Mouse (Mus musculus) embryonic facial prominence, embryonic 10.5 days (tissue): ENCODE data around the gene Hist2h2ac. TPM values are rescaled to one million over a fixed set of nuclear protein-coding genes. Genes with fewer than 3 reads are reported as not detected.
"Not testable (repeated sequence)": the region's sequence is repeated elsewhere in the genome, so short reads cannot be mapped to it uniquely, and the experiment has no call there.

Experiments
- DNase-seq: peaks from one replicate; pipeline ENCODE4 v3.0.0-alpha.2; 2017; ENCODE audit warnings: low spot score
- H3K27ac ChIP-seq: fragments of 300-500 bp; sonication (generic); replicated peaks from 2 replicates; pipeline ENCODE4 v1.5.1; 2016; ENCODE audit warnings: mild to moderate bottlenecking
- H3K27me3 ChIP-seq: fragments of 300-500 bp; sonication (generic); replicated peaks from 2 replicates; pipeline ENCODE4 v1.6.1; 2016; ENCODE audit warnings: low read depth, mild to moderate bottlenecking; ENCODE audit not compliant: poor library complexity, severe bottlenecking
- H3K36me3 ChIP-seq: fragments of 300-500 bp; sonication (generic); replicated peaks from 2 replicates; pipeline ENCODE4 v1.6.1; 2016; ENCODE audit warnings: mild to moderate bottlenecking, moderate library complexity
- H3K4me1 ChIP-seq: fragments of 300-500 bp; sonication (generic); 2 replicates; pipeline ENCODE4 v1.6.1; 2016
- H3K4me3 ChIP-seq: fragments of 300-500 bp; sonication (generic); 2 replicates; pipeline ENCODE4 v1.5.1; 2016; ENCODE audit warnings: mild to moderate bottlenecking, moderate library complexity
- H3K9me3 ChIP-seq: fragments of 300-500 bp; sonication (generic); 2 replicates; pipeline ENCODE4 v1.6.1; 2016; ENCODE audit warnings: mild to moderate bottlenecking
- WGBS: fragments of 180-500 bp; shearing (Covaris S2); methylation state at CpG from one replicate; pipeline ENCODE4 v1.1.7; 2016; 5-methylcytosine and 5-hydroxymethylcytosine counted together
- polyA plus RNA-seq: library from polyadenylated mRNA; unstranded; fragments of >200 nt; fragmentation: Nextera tagmentation; extraction: Ambion mirVana; gene quantifications from 2 replicates; pipeline ENCODE4 v1.2.1, GENCODE M21; 2016

Gene Hist2h2ac
- polyA plus RNA-seq, 1 experiment from 2014 or later: 11.7 TPM

DNA sequence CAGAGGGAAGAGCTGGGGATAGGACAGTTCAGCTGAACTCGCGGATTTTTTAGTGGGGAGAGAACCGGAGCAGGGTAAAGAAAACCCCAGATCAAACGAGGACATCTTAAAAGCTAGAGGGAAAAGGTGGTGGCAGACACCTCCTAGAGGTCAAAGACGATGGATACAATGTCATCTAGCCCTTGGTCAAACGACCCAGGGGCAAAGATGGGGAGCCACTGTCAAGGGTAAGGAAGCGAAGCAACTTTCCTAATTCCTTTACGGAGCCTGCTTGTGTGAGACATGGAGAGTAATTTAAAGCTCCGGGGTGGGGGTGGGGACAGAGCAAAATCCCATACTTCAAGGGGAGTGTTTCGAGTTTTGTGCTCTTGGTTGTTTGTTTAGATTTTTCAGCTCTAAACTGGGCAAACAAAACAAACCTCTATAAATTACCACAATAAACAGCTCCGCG is 1.5 kb downstream of the Hist2h2ac start:
- no peaks in the 10 kb centered on the region for H3K9me3 ChIP-seq
- H3K4me1 ChIP-seq: peaks cover 43% of the 10 kb centered on the region
- DNase-seq: peak; percentile 59
- H3K27me3 ChIP-seq: peaks cover 6% of the 10 kb centered on the region
- WGBS: under 1% methylated on average over 12 of the region's 12 CpGs
- H3K4me3 ChIP-seq: peak overlapping the region; percentile 70
- peak overlapping the region; percentile 97 for H3K27ac ChIP-seq
- no peaks in the 10 kb centered on the region for H3K36me3 ChIP-seq

GRCm38 (mm10) chr3:96209242-96209641 is 11.4 kb downstream of the Hist2h2ac start:
- Histone ChIP-seq H3K9me3 (no peaks in the 10 kb centered on the region), H3K4me1 (peaks cover 7% of the 10 kb centered on the region), H3K36me3 (no peaks in the 10 kb centered on the region), H3K4me3 (no peak overlapping the region), H3K27ac (no peak overlapping the region), H3K27me3 (no peaks in the 10 kb centered on the region; the same call in 1 of the 2 replicates)
- WGBS: 20% methylated on average over 15 of the region's 15 CpGs
- DNase-seq: peak; percentile 45

DNA sequence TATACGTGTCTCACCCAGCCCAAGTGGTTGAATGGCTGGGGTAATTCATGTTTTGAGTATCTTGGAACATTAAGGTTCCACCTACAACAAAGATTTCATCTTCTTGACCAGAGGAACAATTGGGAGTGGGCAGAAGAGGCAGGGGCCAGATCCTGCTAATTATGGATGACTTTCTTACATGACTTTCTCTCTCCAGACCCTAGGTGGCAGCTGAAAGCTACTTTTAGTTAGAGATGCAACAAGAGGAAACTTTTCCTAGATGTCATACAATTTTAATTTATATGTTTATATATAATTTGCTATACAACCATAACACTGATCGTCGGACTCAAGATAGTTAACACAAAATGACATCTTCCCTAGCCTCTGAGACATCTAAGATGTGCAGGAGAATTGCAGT is 12.9 kb downstream of the Hist2h2ac start:
- no peak overlapping the region for H3K27ac ChIP-seq
- no peak overlapping the region for H3K4me3 ChIP-seq
- DNase-seq: no peak
- WGBS: 88% methylated on average over 3 of the region's 3 CpGs
- no peaks in the 10 kb centered on the region for H3K36me3 ChIP-seq
- no peaks in the 10 kb centered on the region for H3K27me3 ChIP-seq
- peaks cover 7% of the 10 kb centered on the region for H3K4me1 ChIP-seq
- H3K9me3 ChIP-seq: no peaks in the 10 kb centered on the region

- Histone ChIP-seq H3K4me3 (no peak overlapping the region), H3K4me1 (peaks cover 21% of the 10 kb centered on the region), H3K27me3 (0 out of 2 replicates have a peak, but pooled peaks cover 7% of the 10 kb centered on the region), H3K9me3 (no peaks in the 10 kb centered on the region), H3K27ac (no peak overlapping the region), H3K36me3 (peaks cover 8% of the 10 kb centered on the region)
- 59% methylated on average over 2 of the region's 2 CpGs for WGBS
- DNase-seq: no peak
Measured at GRCm38 (mm10) chr3:96199731-96200130, 20.9 kb downstream of the Hist2h2ac start.

GRCm38 (mm10) chr3:96198601-96199251 is 22.0 kb downstream of the Hist2h2ac start:
- not testable (repeated sequence) for H3K27me3 ChIP-seq, H3K9me3 ChIP-seq, DNase-seq, H3K36me3 ChIP-seq, H3K27ac ChIP-seq
- Histone ChIP-seq H3K4me1 (peaks cover 23% of the 10 kb centered on the region), H3K4me3 (peak overlapping the region; percentile 30; the same call in 1 of the 2 replicates)
- 28% methylated on average over 8 of the region's 8 CpGs for WGBS

GRCm38 (mm10) chr3:96198181-96198580 is 22.5 kb downstream of the Hist2h2ac start:
- Histone ChIP-seq H3K4me1 (peaks cover 28% of the 10 kb centered on the region), H3K4me3 (peak overlapping the region; percentile 74), H3K27ac (peak overlapping the region; percentile 97), H3K36me3 (peaks cover 8% of the 10 kb centered on the region), H3K27me3 (peaks cover 13% of the 10 kb centered on the region; the same call in 1 of the 2 replicates), H3K9me3 (no peaks in the 10 kb centered on the region)
- 6% methylated on average over 6 of the region's 6 CpGs for WGBS
- DNase-seq: peak; percentile 26

- Histone ChIP-seq H3K27ac (peak overlapping the region; percentile 97), H3K27me3 (peaks cover 13% of the 10 kb centered on the region; the same call in 1 of the 2 replicates), H3K4me1 (peaks cover 34% of the 10 kb centered on the region), H3K9me3 (no peaks in the 10 kb centered on the region), H3K36me3 (peaks cover 8% of the 10 kb centered on the region), H3K4me3 (peak overlapping the region; percentile 74)
- WGBS: under 1% methylated on average over 50 of the region's 50 CpGs
- DNase-seq: peak; percentile 91
Measured at GRCm38 (mm10) chr3:96197129-96197749, 23.4 kb downstream of the Hist2h2ac start.

- Histone ChIP-seq H3K36me3 (peaks cover 8% of the 10 kb centered on the region), H3K4me3 (peak overlapping the region; percentile 74), H3K9me3 (no peaks in the 10 kb centered on the region), H3K27me3 (peaks cover 13% of the 10 kb centered on the region; the same call in 1 of the 2 replicates), H3K4me1 (peaks cover 34% of the 10 kb centered on the region), H3K27ac (peak overlapping the region; percentile 97)
- DNase-seq: no peak
- WGBS: 22% methylated on average over 27 of the region's 27 CpGs
Measured at GRCm38 (mm10) chr3:96196437-96197128, 24.1 kb downstream of the Hist2h2ac start.

- 90% methylated on average over 11 of the region's 11 CpGs for WGBS
- peaks cover 13% of the 10 kb centered on the region; the same call in 1 of the 2 replicates for H3K27me3 ChIP-seq
- no peaks in the 10 kb centered on the region for H3K9me3 ChIP-seq
- H3K27ac ChIP-seq: 0 out of 2 replicates have a peak overlapping the region, but pooled peaks have one; percentile 97
- H3K36me3 ChIP-seq: peaks cover 8% of the 10 kb centered on the region
- no peak for DNase-seq
- H3K4me1 ChIP-seq: peaks cover 34% of the 10 kb centered on the region
- peak overlapping the region; percentile 74; the same call in 1 of the 2 replicates for H3K4me3 ChIP-seq
Measured at GRCm38 (mm10) chr3:96195616-96196313, 24.9 kb downstream of the Hist2h2ac start.

- Histone ChIP-seq H3K36me3 (peaks cover 8% of the 10 kb centered on the region), H3K4me3 (no peak overlapping the region), H3K27me3 (peaks cover 13% of the 10 kb centered on the region; the same call in 1 of the 2 replicates), H3K27ac (no peak overlapping the region), H3K9me3 (no peaks in the 10 kb centered on the region), H3K4me1 (peaks cover 34% of the 10 kb centered on the region)
- WGBS: 88% methylated on average over 10 of the region's 10 CpGs
- no peak for DNase-seq
Measured at GRCm38 (mm10) chr3:96194966-96195365, 25.7 kb downstream of the Hist2h2ac start.

- 53% methylated on average over 12 of the region's 12 CpGs for WGBS
- no peak overlapping the region for H3K27ac ChIP-seq
- H3K36me3 ChIP-seq: peaks cover 8% of the 10 kb centered on the region
- peak overlapping the region; percentile 11; the same call in 1 of the 2 replicates for H3K4me3 ChIP-seq
- peak; percentile 44 for DNase-seq
- H3K27me3 ChIP-seq: peaks cover 6% of the 10 kb centered on the region; the same call in 1 of the 2 replicates
- no peaks in the 10 kb centered on the region for H3K9me3 ChIP-seq
- peaks cover 27% of the 10 kb centered on the region for H3K4me1 ChIP-seq
Measured at GRCm38 (mm10) chr3:96192977-96193376, 27.7 kb downstream of the Hist2h2ac start.

DNA sequence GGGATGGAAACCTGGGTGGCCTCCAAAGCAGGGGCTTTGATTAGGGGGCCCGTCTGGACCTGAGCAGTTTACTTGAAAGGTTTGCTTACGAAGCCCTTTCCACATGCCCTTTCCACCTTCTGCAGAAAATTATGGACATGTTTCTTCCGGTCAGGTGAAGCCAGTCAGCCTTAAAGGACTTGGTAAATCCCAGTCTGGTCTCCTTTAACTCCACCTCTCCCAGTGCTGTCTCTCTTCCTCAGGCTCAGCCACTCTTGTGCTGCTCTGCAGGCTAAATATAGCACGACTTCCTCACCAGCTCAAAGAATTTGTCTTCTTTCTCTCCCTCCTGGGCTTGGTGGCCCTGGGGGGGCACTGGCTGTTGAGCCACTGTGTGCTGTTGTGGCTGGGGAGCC is 38.3 kb downstream of the Hist2h2ac start:
- H3K4me3 ChIP-seq: peak overlapping the region; percentile 62; the same call in 1 of the 2 replicates
- no peaks in the 10 kb centered on the region for H3K9me3 ChIP-seq
- no peaks in the 10 kb centered on the region for H3K27me3 ChIP-seq
- H3K36me3 ChIP-seq: peaks cover 19% of the 10 kb centered on the region
- peak overlapping the region; percentile 63 for H3K27ac ChIP-seq
- 27% methylated on average over 4 of the region's 4 CpGs for WGBS
- H3K4me1 ChIP-seq: peaks cover 35% of the 10 kb centered on the region
- DNase-seq: no peak
